Mouse (Mus musculus) embryonic facial prominence, embryonic 11.5 days (tissue): ENCODE results near the gene Cnr2. TPM values are rescaled to one million over a fixed set of nuclear protein-coding genes. Genes with fewer than 3 reads are reported as not detected.

ENCODE experiments used
- ATAC-seq: fragments of 200-750 bp; cut with Nextera tagmentation; replicated peaks from 2 replicates; pipeline ENCODE4 v1.8.0; 2017; ENCODE audit warnings: low read depth; ENCODE audit not compliant: insufficient number of reproducible peaks, low FRiP score, low TSS enrichment
- DNase-seq: peaks from one replicate; pipeline ENCODE4 v3.0.0-alpha.2; 2015; ENCODE audit warnings: low spot score
- H3K27ac ChIP-seq: fragments of 300-500 bp; sonication (generic); replicated peaks from 2 replicates; pipeline ENCODE4 v1.5.1; 2014; ENCODE audit warnings: mild to moderate bottlenecking, low read depth, low read length, control low read depth
- H3K27me3 ChIP-seq: fragments of 300-500 bp; sonication (generic); 2 replicates; pipeline ENCODE4 v1.6.1; 2014; ENCODE audit warnings: mild to moderate bottlenecking, low read length, moderate library complexity, mixed read lengths; ENCODE audit not compliant: control insufficient read depth, insufficient read depth
- H3K36me3 ChIP-seq: fragments of 300-500 bp; sonication (generic); replicated peaks from 2 replicates; pipeline ENCODE4 v1.6.1; 2014; ENCODE audit warnings: low read depth, mild to moderate bottlenecking, low read length, moderate library complexity, mixed read lengths; ENCODE audit not compliant: control insufficient read depth, insufficient read depth
- H3K4me1 ChIP-seq: fragments of 300-500 bp; sonication (generic); 2 replicates; pipeline ENCODE4 v1.6.1; 2014; ENCODE audit warnings: low read length, mixed read lengths; ENCODE audit not compliant: control insufficient read depth, insufficient read depth
- H3K4me2 ChIP-seq: fragments of 300-500 bp; sonication (generic); 2 replicates; pipeline ENCODE4 v1.6.1; 2014; ENCODE audit warnings: low read depth, mild to moderate bottlenecking, control low read depth, low read length, moderate library complexity
- H3K4me3 ChIP-seq: fragments of 300-500 bp; sonication (generic); 2 replicates; pipeline ENCODE4 v1.5.1; 2014; ENCODE audit warnings: low read depth, low read length, control low read depth
- H3K9ac ChIP-seq: fragments of 300-500 bp; sonication (generic); replicated peaks from 2 replicates; pipeline ENCODE4 v1.6.1; 2014; ENCODE audit warnings: mild to moderate bottlenecking, control low read depth, low read length
- H3K9me3 ChIP-seq: fragments of 300-500 bp; sonication (generic); replicated peaks from 2 replicates; pipeline ENCODE4 v1.6.1; 2016; ENCODE audit warnings: mild to moderate bottlenecking, low read length, inconsistent platforms, mixed read lengths; ENCODE audit not compliant: control insufficient read depth
- WGBS: fragments of 180-500 bp; shearing (Covaris S2); extraction: QIAGEN DNeasy Blood & Tissue Kit; methylation state at CpG from one replicate; pipeline ENCODE4 v1.1.7; 2014; 5-methylcytosine and 5-hydroxymethylcytosine counted together
- polyA plus RNA-seq: library from polyadenylated mRNA; unstranded; fragments of >200 nt; fragmentation: Nextera tagmentation; extraction: Ambion mirVana; gene quantifications from 2 replicates; pipeline ENCODE4 v1.2.1, GENCODE M21; 2014

The Cnr2 gene
- polyA plus RNA-seq, 1 experiment from 2014 or later = 0.43 TPM

DNA sequence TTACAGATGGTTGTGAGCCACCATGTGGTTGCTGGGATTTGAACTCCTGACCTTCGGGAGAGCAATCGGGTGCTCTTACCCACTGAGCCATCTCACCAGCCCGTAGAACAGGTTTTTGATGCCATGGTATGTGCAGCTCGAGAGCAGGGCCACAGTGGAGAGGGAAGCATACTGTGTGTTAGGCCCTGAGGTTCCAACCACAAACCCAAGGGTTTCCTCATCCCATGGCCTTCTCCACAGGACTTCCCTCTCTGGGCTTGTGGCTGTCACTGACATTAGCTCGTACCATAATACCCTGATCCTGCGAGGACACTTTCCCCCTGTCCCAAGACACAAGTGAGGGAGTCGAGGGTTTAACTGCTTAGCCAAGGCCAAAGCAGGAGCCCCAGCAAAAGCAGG lies 3.9 kb downstream of the Cnr2 start:
- Histone ChIP-seq H3K9ac (no peak overlapping the region), H3K4me1 (no peaks in the 10 kb centered on the region), H3K4me3 (no peak overlapping the region), H3K36me3 (no peaks in the 10 kb centered on the region), H3K4me2 (no peak overlapping the region), H3K27me3 (no peaks in the 10 kb centered on the region), H3K27ac (no peak overlapping the region), H3K9me3 (no peaks in the 10 kb centered on the region)
- no peak for ATAC-seq
- no peak for DNase-seq
- WGBS = 88% methylated on average over 6 of the region's 7 CpGs

DNA sequence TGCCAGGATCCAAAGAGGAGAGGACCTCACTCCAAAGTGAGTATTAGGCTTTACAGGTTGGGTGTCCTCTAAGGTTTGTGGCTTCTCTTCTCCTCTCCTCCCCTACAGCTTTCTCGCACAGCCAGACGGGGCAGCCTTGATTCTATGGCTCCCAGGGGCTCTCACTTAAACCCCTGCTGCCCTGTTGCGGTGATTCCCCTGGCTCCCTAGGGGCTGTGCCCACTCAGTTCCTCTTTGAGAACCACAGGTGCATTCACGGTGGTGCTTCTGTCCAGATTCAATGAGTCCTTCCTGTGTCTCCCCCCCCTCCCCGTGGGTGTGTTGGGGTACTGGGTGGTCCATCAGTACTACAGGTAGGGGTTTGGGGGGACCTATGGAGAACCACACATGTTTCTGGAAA lies 4.8 kb downstream of the Cnr2 start:
- no peak overlapping the region for H3K27ac ChIP-seq
- ATAC-seq (no peak), DNase-seq (no peak)
- no peaks in the 10 kb centered on the region for H3K36me3 ChIP-seq
- no peak overlapping the region for H3K4me2 ChIP-seq
- no peak overlapping the region for H3K4me3 ChIP-seq
- 78% methylated on average over 5 of the region's 5 CpGs for WGBS
- no peaks in the 10 kb centered on the region for H3K4me1 ChIP-seq
- no peaks in the 10 kb centered on the region for H3K27me3 ChIP-seq
- H3K9me3 ChIP-seq = no peaks in the 10 kb centered on the region
- no peak overlapping the region for H3K9ac ChIP-seq

- no peaks in the 10 kb centered on the region for H3K4me1 ChIP-seq
- no peak overlapping the region for H3K9ac ChIP-seq
- no peaks in the 10 kb centered on the region for H3K27me3 ChIP-seq
- H3K4me3 ChIP-seq = no peak overlapping the region
- DNase-seq (no peak), ATAC-seq (no peak)
- no peaks in the 10 kb centered on the region for H3K36me3 ChIP-seq
- 86% methylated on average over 4 of the region's 4 CpGs for WGBS
- no peaks in the 10 kb centered on the region for H3K9me3 ChIP-seq
- no peak overlapping the region for H3K4me2 ChIP-seq
- no peak overlapping the region for H3K27ac ChIP-seq
Observed at GRCm38 (mm10) chr4:135902606-135903242, 7.5 kb downstream of the Cnr2 start.

DNA sequence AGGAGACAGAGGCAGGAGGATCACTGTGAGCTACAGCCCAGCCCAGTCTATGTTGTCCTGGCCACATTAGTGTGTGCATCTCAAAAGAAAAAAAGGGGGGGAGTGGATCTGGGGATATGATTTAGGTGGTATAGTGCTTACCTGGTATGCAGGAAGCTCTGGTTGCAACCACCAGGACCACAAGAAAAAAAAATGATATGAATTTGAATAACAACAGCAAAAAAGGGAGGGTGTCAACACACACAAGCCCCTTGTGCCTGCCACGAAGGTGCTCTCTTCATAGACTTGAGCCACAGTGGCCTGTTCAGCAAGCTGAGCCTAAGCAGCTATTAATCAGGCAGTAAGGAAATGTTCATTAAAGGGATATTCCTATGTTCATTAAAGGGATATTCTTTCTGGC lies 9.6 kb downstream of the Cnr2 start:
- Histone ChIP-seq H3K27me3 (no peaks in the 10 kb centered on the region), H3K9ac (no peak overlapping the region), H3K4me3 (no peak overlapping the region), H3K4me2 (no peak overlapping the region), H3K4me1 (no peaks in the 10 kb centered on the region), H3K27ac (no peak overlapping the region), H3K36me3 (no peaks in the 10 kb centered on the region), H3K9me3 (no peaks in the 10 kb centered on the region)
- DNase-seq (no peak), ATAC-seq (no peak)
- WGBS = 64% methylated on average over 1 of the region's 1 CpGs

- H3K27me3 ChIP-seq = no peaks in the 10 kb centered on the region
- ATAC-seq = no peak
- no peak for DNase-seq
- 82% methylated on average over 3 of the region's 3 CpGs for WGBS
- H3K4me2 ChIP-seq = no peak overlapping the region
- H3K9ac ChIP-seq = no peak overlapping the region
- no peaks in the 10 kb centered on the region for H3K9me3 ChIP-seq
- H3K4me3 ChIP-seq = no peak overlapping the region
- no peaks in the 10 kb centered on the region for H3K4me1 ChIP-seq
- H3K36me3 ChIP-seq = no peaks in the 10 kb centered on the region
- H3K27ac ChIP-seq = no peak overlapping the region
Observed at GRCm38 (mm10) chr4:135906633-135907032, 11.4 kb downstream of the Cnr2 start.

DNA sequence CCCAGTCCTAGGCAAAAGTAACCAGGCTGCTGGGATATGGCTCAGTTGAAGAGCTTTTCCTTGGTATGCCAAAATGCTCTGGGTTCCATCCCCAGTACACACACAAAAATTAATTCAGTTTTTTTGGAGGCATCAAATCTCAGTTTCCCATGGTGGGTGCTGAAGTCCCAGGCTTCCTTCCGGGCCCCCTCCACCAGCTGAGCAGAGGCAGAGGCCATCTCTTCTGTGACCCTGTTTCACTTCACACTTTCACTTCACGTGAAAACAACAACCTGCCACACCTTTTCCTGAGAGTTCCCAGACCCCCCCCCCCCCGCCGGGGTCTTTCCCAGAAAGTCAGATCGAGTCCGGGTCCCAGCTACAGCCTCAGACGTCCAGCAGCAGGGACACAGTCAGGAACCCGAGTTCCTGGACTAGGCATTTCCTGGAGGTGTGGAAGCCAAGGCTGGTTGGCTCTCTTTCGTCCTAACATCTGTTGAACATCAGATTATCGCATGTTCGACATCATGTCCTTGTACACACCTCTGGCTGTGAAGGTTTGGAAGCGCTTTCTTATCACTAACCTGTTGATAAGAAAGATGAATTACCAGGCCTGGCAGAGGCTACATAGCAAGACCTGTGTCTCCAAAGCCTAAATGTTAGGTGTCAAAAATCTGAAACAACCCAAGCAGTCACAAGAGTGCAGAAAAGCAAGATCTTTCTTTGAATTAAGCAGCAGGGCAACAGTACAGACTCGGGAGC lies 14.3 kb downstream of the Cnr2 start:
- Histone ChIP-seq H3K9ac (no peak overlapping the region), H3K4me1 (no peaks in the 10 kb centered on the region), H3K27ac (no peak overlapping the region), H3K27me3 (no peaks in the 10 kb centered on the region), H3K36me3 (no peaks in the 10 kb centered on the region), H3K4me3 (no peak overlapping the region), H3K9me3 (no peaks in the 10 kb centered on the region), H3K4me2 (no peak overlapping the region)
- WGBS = 74% methylated on average over 13 of the region's 13 CpGs
- ATAC-seq (no peak), DNase-seq (no peak)

DNA sequence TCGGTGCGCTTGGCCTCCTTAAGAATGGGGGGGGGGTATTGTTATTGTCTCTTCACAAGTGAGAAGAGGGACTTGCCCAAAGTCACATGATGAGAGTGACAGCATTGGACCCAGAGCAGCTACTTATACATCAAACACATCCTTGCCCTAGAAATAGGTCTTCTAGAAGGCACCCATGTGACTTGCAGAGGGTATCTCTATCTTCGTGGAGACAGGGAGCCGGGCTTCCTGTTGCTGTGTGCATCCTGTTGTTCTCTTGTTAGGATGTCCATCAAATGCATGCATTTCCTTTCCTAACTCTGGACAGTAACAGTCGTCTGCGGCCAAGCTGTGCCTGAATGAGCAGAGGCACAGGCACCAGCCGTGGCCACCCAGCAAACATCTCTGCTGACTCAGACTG lies 16.3 kb downstream of the Cnr2 start:
- ATAC-seq (no peak), DNase-seq (no peak)
- no peaks in the 10 kb centered on the region for H3K27me3 ChIP-seq
- no peaks in the 10 kb centered on the region for H3K36me3 ChIP-seq
- H3K4me2 ChIP-seq = no peak overlapping the region
- WGBS = 75% methylated on average over 7 of the region's 7 CpGs
- no peak overlapping the region for H3K27ac ChIP-seq
- no peak overlapping the region for H3K4me3 ChIP-seq
- no peaks in the 10 kb centered on the region for H3K9me3 ChIP-seq
- no peaks in the 10 kb centered on the region for H3K4me1 ChIP-seq
- H3K9ac ChIP-seq = no peak overlapping the region

GRCm38 (mm10) chr4:135912164-135912563 lies 17.0 kb downstream of the Cnr2 start:
- Histone ChIP-seq H3K4me2 (no peak overlapping the region), H3K4me1 (no peaks in the 10 kb centered on the region), H3K4me3 (no peak overlapping the region), H3K27ac (no peak overlapping the region), H3K9me3 (no peaks in the 10 kb centered on the region), H3K36me3 (no peaks in the 10 kb centered on the region), H3K27me3 (no peaks in the 10 kb centered on the region), H3K9ac (no peak overlapping the region)
- WGBS = 78% methylated on average over 3 of the region's 3 CpGs
- DNase-seq (no peak), ATAC-seq (no peak)
